Mouse (Mus musculus): ENCODE results near the gene Ucp1.
"Not testable (repeated sequence)": the region's sequence is repeated elsewhere in the genome, so short reads cannot be mapped to it uniquely, and the experiment has no call there.

Ucp1 gene

GRCm38 (mm10) chr8:83290176-83290575, at the start of gene Ucp1:
Gene Ucp1 (plus strand): TSS chr8:83290352.
- no peak for DNase-seq

- no peak for DNase-seq
These were observed 46.0 kb upstream of the Ucp1 start for GRCm38 (mm10) chr8:83244151-83244550.

GRCm38 (mm10) chr8:83250858-83251257, 39.3 kb upstream of the Ucp1 start:
- DNase-seq, result no peak

- DNase-seq, result no peak
These were observed 38.5 kb upstream of the Ucp1 start for GRCm38 (mm10) chr8:83251362-83252246.

GRCm38 (mm10) chr8:83252791-83253190, 37.4 kb upstream of the Ucp1 start:
- no peak for DNase-seq

GRCm38 (mm10) chr8:83257631-83258030, 32.5 kb upstream of the Ucp1 start:
- DNase-seq, result no peak

GRCm38 (mm10) chr8:83260418-83261215, 29.5 kb upstream of the Ucp1 start:
- peak in 1 of 2 experiments; percentile 24 for DNase-seq

GRCm38 (mm10) chr8:83271172-83271571, 19.0 kb upstream of the Ucp1 start:
- no peak for DNase-seq

- no peak for DNase-seq
These were observed 17.7 kb upstream of the Ucp1 start for GRCm38 (mm10) chr8:83272464-83272863.

GRCm38 (mm10) chr8:83274470-83274869, 15.7 kb upstream of the Ucp1 start:
- DNase-seq, result no peak

- DNase-seq, result no peak
These were observed 11.7 kb upstream of the Ucp1 start for GRCm38 (mm10) chr8:83278431-83278830.

GRCm38 (mm10) chr8:83285391-83285790, 4.8 kb upstream of the Ucp1 start:
- DNase-seq, result no peak

- no peak for DNase-seq
These were observed 7.2 kb downstream of the Ucp1 start for GRCm38 (mm10) chr8:83297375-83297774.

- no peak for DNase-seq
These were observed 10.0 kb downstream of the Ucp1 start for GRCm38 (mm10) chr8:83300135-83300534.

GRCm38 (mm10) chr8:83304946-83305345, 14.8 kb downstream of the Ucp1 start:
- DNase-seq, result no peak

GRCm38 (mm10) chr8:83309836-83310235, 19.7 kb downstream of the Ucp1 start:
- DNase-seq, result no peak

- not testable (repeated sequence) for DNase-seq
These were observed 24.9 kb downstream of the Ucp1 start for GRCm38 (mm10) chr8:83315084-83315483.

GRCm38 (mm10) chr8:83315691-83316090, 25.5 kb downstream of the Ucp1 start:
- no peak for DNase-seq

- DNase-seq, result no peak
These were observed 30.4 kb downstream of the Ucp1 start for GRCm38 (mm10) chr8:83320543-83320942.

- DNase-seq, result no peak
These were observed 32.2 kb downstream of the Ucp1 start for GRCm38 (mm10) chr8:83322374-83322773.

GRCm38 (mm10) chr8:83323056-83323455, 32.9 kb downstream of the Ucp1 start:
- no peak for DNase-seq

- no peak for DNase-seq
These were observed 37.7 kb downstream of the Ucp1 start for GRCm38 (mm10) chr8:83327889-83328288.

GRCm38 (mm10) chr8:83331567-83331898, 41.4 kb downstream of the Ucp1 start:
- DNase-seq, result no peak
